Mouse (Mus musculus) embryonic fibroblast, embryonic 13.5 days (primary cell): ENCODE measurements around the gene Sarnp.

ENCODE experiments used
- CTCF ChIP-seq: IDR thresholded peaks from 2 replicates; pipeline ENCODE4 v1.5.1; 2011; ENCODE audit warnings: mild to moderate bottlenecking, control low read depth, low read length, moderate library complexity, borderline replicate concordance; ENCODE audit not compliant: insufficient read depth
- POLR2A ChIP-seq: IDR thresholded peaks from 2 replicates; pipeline ENCODE4 v1.6.1; 2011; ENCODE audit warnings: low read depth, mild to moderate bottlenecking, control low read depth, low read length, moderate library complexity

DNA sequence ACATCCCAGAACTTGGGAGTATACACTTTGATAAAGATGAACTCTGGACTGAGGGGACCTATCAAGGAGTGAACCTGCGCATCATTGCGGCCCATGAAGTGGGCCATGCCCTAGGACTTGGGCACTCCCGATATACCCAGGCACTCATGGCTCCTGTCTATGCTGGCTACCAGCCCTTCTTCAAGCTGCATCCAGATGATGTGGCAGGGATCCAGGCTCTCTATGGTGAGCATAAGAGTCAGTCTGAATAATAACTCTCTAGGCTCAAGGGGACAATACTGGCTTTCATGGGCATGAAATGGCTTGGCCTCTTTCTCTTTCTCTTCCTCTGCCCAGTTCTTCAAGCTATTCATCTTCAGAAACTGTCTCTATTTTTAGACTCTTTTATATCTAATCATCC lies 21.6 kb upstream of the Sarnp start:
- no peak for TF ChIP-seq POLR2A
- TF ChIP-seq CTCF: no peak
